Mouse (Mus musculus) CD4-positive, CD25-positive, alpha-beta regulatory T cell, adult 4 months (primary cell): ENCODE data around the gene Ribc2. TPM values are rescaled to one million over a fixed set of nuclear protein-coding genes. Genes with fewer than 3 reads are reported as not detected.

Experiments used
- ATAC-seq: one replicate; pipeline ENCODE4 v1.8.0; 2017
- polyA plus RNA-seq, 2 experiments: library from polyadenylated mRNA; unstranded; fragments of 100-300 nt; shearing (Covaris generic); gene quantifications; one replicate each; pipeline ENCODE4 v1.2.1; 2017

Gene Ribc2
- polyA plus RNA-seq, 2 experiments from 2014 or later, result not detected

DNA sequence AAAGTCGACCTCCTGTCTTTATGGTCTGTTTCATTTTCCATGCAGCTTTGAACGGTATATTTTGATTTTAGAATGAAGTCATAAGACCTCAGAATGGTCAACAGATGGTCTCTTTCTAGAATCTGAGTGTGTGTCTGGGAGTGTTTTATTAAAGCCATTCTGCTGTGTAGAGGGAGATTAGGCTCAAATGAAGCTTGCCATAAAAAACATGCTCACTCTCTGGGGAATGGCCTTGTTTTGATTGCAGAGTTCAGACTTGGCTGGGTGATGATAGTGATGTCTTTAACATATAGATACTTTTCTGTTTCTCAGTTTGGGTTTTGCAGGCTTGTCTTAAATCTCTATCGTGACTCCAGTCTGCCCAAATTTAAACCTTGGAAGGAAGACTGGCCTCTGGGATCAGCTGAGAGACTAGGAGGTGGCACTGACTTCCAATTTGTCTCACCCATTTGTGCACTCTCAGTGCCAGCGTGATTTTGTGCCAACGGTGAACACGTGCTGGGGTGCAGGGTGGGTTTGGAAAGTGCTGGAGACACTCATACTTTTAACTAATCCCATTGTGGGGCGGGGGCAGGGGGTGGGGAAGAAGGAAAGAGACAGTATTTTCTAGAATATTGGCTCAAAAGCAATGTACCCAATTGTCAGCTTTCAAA is 47.8 kb downstream of the Ribc2 start:
- ATAC-seq, result no peak

GRCm38 (mm10) chr15:85180368-85180767 is 48.5 kb downstream of the Ribc2 start:
- no peak for ATAC-seq

DNA sequence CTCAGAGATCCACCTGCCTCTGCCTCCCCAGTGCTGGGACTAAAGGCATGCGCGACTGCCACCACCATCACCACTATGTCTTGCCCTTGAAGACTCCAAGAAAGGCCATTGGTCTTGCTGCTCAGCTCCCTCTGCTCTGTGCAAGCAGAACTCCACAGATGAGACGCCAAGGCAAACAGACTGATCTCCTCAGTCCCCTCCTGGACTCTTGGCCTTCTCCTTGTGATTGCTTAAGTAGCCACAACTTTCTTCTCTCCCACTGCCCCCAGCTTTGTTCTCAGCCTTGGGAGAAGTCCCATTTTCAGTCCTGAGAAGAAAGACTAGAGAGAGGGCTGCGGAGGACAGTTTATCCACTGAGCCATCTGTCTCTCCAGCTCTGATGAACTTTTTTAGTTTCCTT is 50.2 kb downstream of the Ribc2 start:
- no peak for ATAC-seq

- no peak for ATAC-seq
These were observed 55.0 kb downstream of the Ribc2 start for GRCm38 (mm10) chr15:85186916-85187315.

DNA sequence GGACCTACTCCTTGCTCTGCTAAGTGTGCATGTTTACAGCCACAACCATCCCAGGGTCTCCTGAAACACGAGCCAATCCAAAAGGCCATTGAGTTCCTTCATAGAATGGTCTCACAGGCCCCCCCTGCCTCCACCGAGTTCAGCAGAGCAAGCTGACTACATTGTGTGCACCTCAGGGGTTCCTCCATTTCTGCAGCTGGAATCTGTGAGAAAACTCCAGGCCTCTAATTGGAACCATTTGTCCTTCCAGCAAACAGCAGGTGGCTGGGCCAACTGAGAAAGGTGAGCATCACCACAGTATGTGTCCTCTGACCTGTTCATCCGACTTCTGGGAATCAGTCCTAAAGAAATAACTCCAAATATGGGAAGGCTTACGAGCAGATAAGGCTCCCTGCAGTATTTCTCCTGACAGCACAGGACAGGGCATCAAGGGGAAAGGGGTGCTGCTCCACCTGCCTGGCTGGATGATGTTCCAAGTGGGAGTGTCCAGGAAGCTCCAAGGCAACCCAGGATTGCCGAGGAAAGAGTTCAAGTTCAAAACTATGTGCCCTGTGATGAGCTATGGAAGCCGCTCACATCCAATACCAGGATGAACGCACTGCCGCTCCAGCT is 56.4 kb downstream of the Ribc2 start:
- ATAC-seq, result no peak

Other genes starting within 250 kb of the Ribc2 start
- under 1 TPM; 0.44 to 0.68 TPM for gene Gm29666, start 212.0 kb upstream of the Ribc2 start, polyA plus RNA-seq
- 10 to 100 TPM; 25.6 to 25.7 TPM for gene Nup50, start 208.7 kb upstream of the Ribc2 start, polyA plus RNA-seq
- gene 5031439G07Rik, start 143.5 kb upstream of the Ribc2 start, polyA plus RNA-seq, result 1 to 10 TPM; 1.4 to 2.0 TPM
- gene Upk3a, start 114.9 kb upstream of the Ribc2 start, polyA plus RNA-seq, result not detected
- gene Fam118a, start 103.1 kb upstream of the Ribc2 start, polyA plus RNA-seq, result 10 to 100 TPM; 38.3 to 46.1 TPM
- under 1 TPM in 1 of 2 experiments, not detected in 1; 0.08 TPM for gene Smc1b, start 114 bp upstream of the Ribc2 start, polyA plus RNA-seq
- gene Fbln1, start 73.9 kb downstream of the Ribc2 start, polyA plus RNA-seq, result not detected
- 100 to 1,000 TPM; 105 to 109 TPM for gene Atxn10, start 204.2 kb downstream of the Ribc2 start, polyA plus RNA-seq